Mouse (Mus musculus) small intestine, adult 2 months (tissue): ENCODE data around the gene Higd1a.

Experiments
- CTCF ChIP-seq: fragments of 200-500 bp; IDR thresholded peaks from 2 replicates; pipeline ENCODE4 v1.5.1; 2012; ENCODE audit warnings: low read depth, mild to moderate bottlenecking, control low read depth, inconsistent platforms, low read length, moderate library complexity, mixed read lengths; ENCODE audit not compliant: insufficient replicate concordance, insufficient read length; ENCODE audit errors: extremely low read depth
- POLR2A ChIP-seq: fragments of 200-500 bp; IDR thresholded peaks from 2 replicates; pipeline ENCODE4 v1.6.1; 2012; ENCODE audit warnings: low read depth, mild to moderate bottlenecking, control low read depth, inconsistent platforms, low read length, moderate library complexity

GRCm38 (mm10) chr9:121838008-121838407, 20.2 kb downstream of the Higd1a start:
- TF ChIP-seq CTCF (no peak), POLR2A (no peak)
